Mouse (Mus musculus) midbrain, postnatal 0 days (tissue): ENCODE measurements around the gene Cdh4. TPM values are rescaled to one million over a fixed set of nuclear protein-coding genes. Genes with fewer than 3 reads are reported as not detected.

Source experiments
- ATAC-seq: fragments of 200-750 bp; cut with Nextera tagmentation; 2 replicates; pipeline ENCODE4 v1.8.0; 2017; ENCODE audit warnings: moderate number of reproducible peaks, mild to moderate bottlenecking, moderate TSS enrichment, moderate library complexity; ENCODE audit not compliant: low FRiP score
- DNase-seq: peaks from one replicate; pipeline ENCODE4 v3.0.0-alpha.2; 2015; ENCODE audit warnings: low spot score
- H3K27ac ChIP-seq: fragments of 300-500 bp; sonication (generic); 2 replicates; pipeline ENCODE4 v1.5.1; 2014; ENCODE audit warnings: low read depth, mild to moderate bottlenecking, low read length, mixed read lengths
- H3K27me3 ChIP-seq: fragments of 300-500 bp; sonication (generic); 2 replicates; pipeline ENCODE4 v1.6.1; 2014; ENCODE audit warnings: low read length, control low read depth, mixed read lengths; ENCODE audit not compliant: insufficient read depth
- H3K36me3 ChIP-seq: fragments of 300-500 bp; sonication (generic); 2 replicates; pipeline ENCODE4 v1.6.1; 2014; ENCODE audit warnings: low read length, control low read depth, mixed read lengths; ENCODE audit not compliant: insufficient read depth
- H3K4me1 ChIP-seq: fragments of 300-500 bp; sonication (generic); 2 replicates; pipeline ENCODE4 v1.6.1; 2014; ENCODE audit warnings: mild to moderate bottlenecking, control low read depth, antibody characterized with exemption, low read length, mixed read lengths; ENCODE audit not compliant: insufficient read depth
- H3K4me2 ChIP-seq: fragments of 300-500 bp; sonication (generic); 2 replicates; pipeline ENCODE4 v1.6.1; 2014; ENCODE audit warnings: low read depth, mild to moderate bottlenecking, low read length, mixed read lengths; ENCODE audit not compliant: poor library complexity, severe bottlenecking
- H3K4me3 ChIP-seq: fragments of 300-500 bp; sonication (generic); 2 replicates; pipeline ENCODE4 v1.5.1; 2014; ENCODE audit warnings: low read depth, mild to moderate bottlenecking, low read length, moderate library complexity
- H3K9ac ChIP-seq: fragments of 300-500 bp; sonication (generic); replicated peaks from 2 replicates; pipeline ENCODE4 v1.6.1; 2014; ENCODE audit warnings: mild to moderate bottlenecking, low read length, moderate library complexity, mixed read lengths; ENCODE audit not compliant: poor library complexity, severe bottlenecking
- H3K9me3 ChIP-seq: fragments of 300-500 bp; sonication (generic); 2 replicates; pipeline ENCODE4 v1.6.1; 2016; ENCODE audit warnings: low read length, control low read depth
- CTCF ChIP-seq: IDR thresholded peaks from 2 replicates; pipeline ENCODE4 v1.5.1; 2016; ENCODE audit warnings: antibody characterized with exemption, mild to moderate bottlenecking
- WGBS: fragments of 180-500 bp; shearing (Covaris S2); extraction: QIAGEN DNeasy Blood & Tissue Kit; methylation state at CpG from one replicate; pipeline ENCODE4 v1.1.7; 2014; 5-methylcytosine and 5-hydroxymethylcytosine counted together
- polyA plus RNA-seq: library from polyadenylated mRNA; unstranded; fragments of >200 nt; fragmentation: Nextera tagmentation; extraction: Ambion mirVana; gene quantifications from 2 replicates; pipeline ENCODE4 v1.2.1, GENCODE M21; 2015
- total RNA-seq: library from RNA; depleted of rRNA; stranded (reverse); fragments of >200 nt; gene quantifications from 2 replicates; pipeline ENCODE4 v1.2.3, GENCODE M21; 2014

Cdh4 gene
- total and polyA plus RNA-seq, 2 experiments from 2014 or later = 64.9 to 86.6 TPM

DNA sequence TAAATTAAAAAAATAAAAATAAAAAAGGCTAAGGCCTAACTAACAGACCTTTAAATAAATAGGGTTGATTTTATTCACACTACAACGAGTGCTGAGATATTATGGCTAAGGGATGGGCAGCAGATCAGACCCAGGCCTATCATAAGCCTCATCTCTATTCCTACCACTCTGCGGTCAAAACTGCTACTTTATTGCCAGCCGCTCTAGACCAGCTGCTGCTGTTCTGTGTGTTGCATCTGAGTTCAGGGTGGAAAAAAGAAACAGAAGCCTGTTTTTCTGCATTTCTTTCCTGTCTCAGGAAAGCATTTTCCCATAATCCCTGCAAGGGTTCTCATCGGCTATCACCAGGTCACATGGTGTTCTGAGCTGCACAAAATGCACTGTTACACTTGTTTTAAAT is 6.0 kb downstream of the Cdh4 start:
- Histone ChIP-seq H3K36me3 (no peaks in the 10 kb centered on the region), H3K4me1 (peaks cover 5% of the 10 kb centered on the region; the same call in 1 of the 2 replicates), H3K27ac (no peak overlapping the region), H3K9me3 (no peaks in the 10 kb centered on the region), H3K4me2 (no peak overlapping the region), H3K4me3 (no peak overlapping the region), H3K27me3 (peaks cover 6% of the 10 kb centered on the region; the same call in 1 of the 2 replicates), H3K9ac (no peak overlapping the region)
- TF ChIP-seq CTCF = no peak
- 94% methylated on average over 4 of the region's 4 CpGs for WGBS
- DNase-seq (no peak), ATAC-seq (no peak)

DNA sequence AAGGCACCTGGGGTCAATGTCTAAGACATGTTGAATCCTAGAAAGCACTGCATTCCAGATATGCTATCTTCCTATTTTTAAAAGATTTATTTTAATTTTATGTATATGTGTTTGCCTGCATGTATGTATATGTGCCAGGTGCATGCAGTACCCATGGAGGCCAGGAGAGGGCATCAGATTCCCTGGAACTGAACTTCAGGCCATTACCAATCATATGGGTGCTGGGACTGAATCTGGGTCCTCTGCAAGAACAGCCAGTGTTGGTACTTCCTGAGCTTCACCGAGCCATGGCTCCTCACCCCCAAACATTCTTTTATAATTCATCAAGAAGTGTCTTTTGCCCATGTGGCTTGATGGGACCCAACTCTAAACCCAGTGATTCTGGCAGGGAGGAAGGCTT is 6.8 kb downstream of the Cdh4 start:
- DNase-seq = no peak
- Histone ChIP-seq H3K9ac (no peak overlapping the region), H3K4me3 (no peak overlapping the region), H3K36me3 (no peaks in the 10 kb centered on the region), H3K4me1 (peaks cover 5% of the 10 kb centered on the region; the same call in 1 of the 2 replicates), H3K4me2 (no peak overlapping the region), H3K27ac (no peak overlapping the region), H3K9me3 (no peaks in the 10 kb centered on the region), H3K27me3 (peaks cover 6% of the 10 kb centered on the region; the same call in 1 of the 2 replicates)
- ATAC-seq = no peak
- 95% methylated on average over 1 of the region's 1 CpGs for WGBS
- peak; percentile 63 for TF ChIP-seq CTCF

DNA sequence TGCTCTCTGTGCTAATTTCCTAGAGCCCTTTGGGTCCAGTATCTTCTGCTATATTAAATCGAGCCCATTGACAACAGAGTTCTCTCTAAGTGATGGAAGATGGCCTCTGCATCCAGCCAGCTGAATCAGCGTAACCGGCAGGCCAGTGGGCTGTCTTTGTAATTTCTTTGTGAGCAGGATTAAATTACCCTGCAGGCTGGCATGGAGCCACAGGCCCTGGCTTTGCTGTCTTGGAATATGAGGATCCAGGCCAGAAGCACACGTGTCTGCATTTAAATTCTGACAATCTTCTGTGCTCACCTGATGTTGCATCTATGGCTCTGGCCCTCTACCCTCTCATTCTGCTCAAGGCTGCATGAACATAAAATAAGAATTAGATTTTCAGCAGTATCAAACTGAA is 17.0 kb downstream of the Cdh4 start:
- Histone ChIP-seq H3K4me2 (no peak overlapping the region), H3K36me3 (no peaks in the 10 kb centered on the region), H3K27ac (no peak overlapping the region), H3K4me3 (no peak overlapping the region), H3K9ac (no peak overlapping the region), H3K4me1 (no peaks in the 10 kb centered on the region), H3K27me3 (no peaks in the 10 kb centered on the region), H3K9me3 (peaks cover 16% of the 10 kb centered on the region; the same call in 1 of the 2 replicates)
- 60% methylated on average over 4 of the region's 4 CpGs for WGBS
- DNase-seq (peak; percentile 71), ATAC-seq (no peak)
- no peak for TF ChIP-seq CTCF

DNA sequence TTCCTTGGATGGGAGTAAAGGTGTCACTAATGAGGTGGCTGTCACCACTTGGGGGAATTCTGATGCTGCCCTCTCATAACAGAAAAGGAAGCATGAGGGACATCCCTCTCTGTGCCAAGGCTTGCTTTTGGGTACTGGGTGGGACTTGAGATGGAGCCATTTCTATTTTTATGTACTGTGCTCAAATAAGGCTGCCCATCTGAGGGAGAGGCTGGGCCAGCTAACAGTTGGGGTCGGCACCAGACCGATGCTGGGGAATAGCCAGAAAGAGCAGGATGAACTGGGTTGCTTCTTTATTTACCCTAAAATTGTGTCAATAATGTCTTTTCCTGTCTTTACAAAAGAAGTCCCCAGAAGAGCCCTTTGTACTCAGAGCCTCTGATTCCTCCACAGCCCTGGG is 17.4 kb downstream of the Cdh4 start:
- DNase-seq (no peak), ATAC-seq (no peak)
- Histone ChIP-seq H3K4me1 (no peaks in the 10 kb centered on the region), H3K4me2 (no peak overlapping the region), H3K36me3 (no peaks in the 10 kb centered on the region), H3K27me3 (no peaks in the 10 kb centered on the region), H3K9me3 (peaks cover 16% of the 10 kb centered on the region; the same call in 1 of the 2 replicates), H3K9ac (no peak overlapping the region), H3K4me3 (no peak overlapping the region), H3K27ac (no peak overlapping the region)
- WGBS = 92% methylated on average over 2 of the region's 2 CpGs
- TF ChIP-seq CTCF = no peak

DNA sequence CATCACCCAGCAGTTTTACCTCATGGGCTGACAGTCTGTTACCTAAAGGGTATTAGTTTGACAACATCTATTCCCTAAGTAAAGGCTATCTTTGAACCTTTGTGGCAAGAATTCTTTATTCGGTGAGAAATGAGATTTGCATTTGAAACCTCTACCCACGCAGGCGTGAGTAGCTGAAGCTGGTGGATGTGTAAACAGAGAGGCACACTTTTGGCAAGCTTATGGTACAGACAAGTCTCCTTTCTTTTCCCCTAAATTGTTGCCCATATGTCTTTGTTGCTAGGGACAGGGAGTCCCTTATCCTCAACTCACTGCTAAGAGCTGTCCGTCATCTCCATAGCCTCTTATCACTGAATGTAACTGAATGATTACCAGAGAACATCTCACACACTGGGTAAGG is 21.3 kb downstream of the Cdh4 start:
- H3K4me3 ChIP-seq = no peak overlapping the region
- WGBS = 83% methylated on average over 4 of the region's 4 CpGs

DNA sequence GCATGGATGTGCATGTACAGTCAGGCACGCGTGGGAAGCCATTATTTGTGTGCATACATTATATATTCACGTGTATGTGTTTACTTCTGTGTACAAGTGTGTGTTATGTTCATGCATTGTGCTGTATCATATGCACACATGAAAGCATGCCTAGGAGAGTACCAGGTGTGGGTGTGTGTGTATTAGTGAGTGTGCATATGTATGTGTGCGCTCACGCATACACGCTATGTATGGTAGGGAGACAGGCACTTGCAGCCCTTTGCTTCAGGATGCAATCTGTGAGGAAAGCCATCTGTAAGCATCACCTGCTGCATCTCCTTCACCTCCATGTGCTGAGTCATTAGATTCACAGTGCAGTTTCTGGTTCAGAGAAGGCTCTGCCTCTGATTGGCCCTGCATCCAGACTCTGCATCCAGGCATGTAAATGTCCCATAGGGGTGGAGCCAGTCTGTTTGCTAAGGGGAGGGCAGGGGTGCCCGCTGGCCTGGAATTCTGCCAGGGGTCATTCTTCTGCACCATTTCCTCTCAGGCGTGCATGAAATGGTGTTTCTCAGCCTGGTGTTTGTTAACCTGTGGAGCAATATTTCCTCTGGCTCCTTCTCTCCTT is 25.7 kb downstream of the Cdh4 start:
- H3K36me3 ChIP-seq = no peaks in the 10 kb centered on the region
- no peak overlapping the region for H3K4me3 ChIP-seq
- H3K4me2 ChIP-seq = no peak overlapping the region
- no peaks in the 10 kb centered on the region for H3K9me3 ChIP-seq
- H3K27ac ChIP-seq = no peak overlapping the region
- ATAC-seq (no peak), DNase-seq (peak; percentile 59)
- 88% methylated on average over 8 of the region's 8 CpGs for WGBS
- H3K27me3 ChIP-seq = no peaks in the 10 kb centered on the region
- TF ChIP-seq CTCF = no peak
- 0 out of 2 replicates have a peak, but pooled peaks cover 2% of the 10 kb centered on the region for H3K4me1 ChIP-seq
- H3K9ac ChIP-seq = no peak overlapping the region

More for the DNA sequence above, 21.3 kb downstream of the Cdh4 start:
- TF ChIP-seq CTCF = no peak
- Histone ChIP-seq H3K4me1 (no peaks in the 10 kb centered on the region), H3K9me3 (peaks cover 16% of the 10 kb centered on the region; the same call in 1 of the 2 replicates), H3K27ac (no peak overlapping the region), H3K36me3 (no peaks in the 10 kb centered on the region), H3K9ac (no peak overlapping the region), H3K4me2 (no peak overlapping the region), H3K27me3 (no peaks in the 10 kb centered on the region)
- ATAC-seq = no peak
- no peak for DNase-seq
